Mouse (Mus musculus): ENCODE measurements around the gene Pgm3.

DNA sequence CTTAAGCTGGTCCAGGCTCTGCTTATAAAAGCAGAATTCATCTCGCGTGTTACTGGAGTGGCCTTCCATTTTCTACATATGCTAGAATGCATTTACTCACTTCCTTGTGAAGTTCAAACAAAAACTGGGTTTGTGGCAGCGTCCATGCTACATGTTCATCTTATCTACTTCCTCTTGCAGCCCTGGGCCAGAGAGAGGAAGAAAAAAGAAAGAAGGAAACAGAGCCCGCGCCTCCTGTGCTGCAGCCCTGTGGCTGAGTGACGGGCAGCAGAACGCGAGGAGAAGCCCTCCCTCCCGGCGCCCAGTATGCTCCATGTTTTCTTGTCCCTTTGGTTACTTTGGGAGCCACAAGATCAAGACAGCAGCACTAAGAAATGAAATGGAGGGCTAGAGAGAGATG lies 8.0 kb upstream of the Pgm3 start:
- no peak for TF ChIP-seq CTCF (IDR thresholded peaks at IDR 0.05; ENCODE audit: borderline replicate concordance, control insufficient read depth, extremely low read depth, insufficient read depth, low read length, poor library complexity)
- no peak for TF ChIP-seq POLR2A (IDR thresholded peaks at IDR 0.05; ENCODE audit: control insufficient read depth, extremely low read depth, insufficient read depth, low read length, poor library complexity)

Measured in thymus, adult 2 months (tissue).